17 mouse cellular contexts compared by ENCODE assay signal in the genomic region with DNA sequence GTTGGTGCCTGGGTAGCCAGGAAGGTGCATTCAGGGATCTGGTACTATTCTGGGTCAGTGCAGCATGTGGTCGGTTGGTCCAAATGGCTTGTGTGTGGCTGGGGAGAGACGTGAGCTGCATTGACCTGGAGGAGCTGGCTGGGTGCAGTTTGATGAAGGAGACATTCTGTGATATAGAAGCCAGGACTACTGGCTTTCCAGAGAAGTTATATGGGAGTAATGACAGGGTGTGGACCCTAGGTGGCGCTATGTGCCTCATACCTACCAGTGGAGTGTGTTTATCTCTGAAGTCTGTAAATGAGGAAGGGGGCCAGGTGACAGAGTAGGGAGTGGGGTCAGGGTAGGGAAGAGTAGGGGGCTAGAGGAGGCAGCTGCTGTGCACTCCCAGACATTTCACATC. TPM values are rescaled to one million over a fixed set of nuclear protein-coding genes. Genes with fewer than 3 reads are reported as not detected.
A peak's percentile ranks its signal among the peaks of the same experiment; 100 is the strongest.
DNase-seq lines count a peak whose midpoint lies in the region; ATAC-seq and TF ChIP-seq lines count a peak whose summit lies in the region.
"Had no signal": no experiment of that assay in that cellular context is flagged by ENCODE, and none has a peak within 500 bp of the region (broad histone marks: within the 10 kb centered on the region; RNA-seq: fewer than 3 reads in every experiment).

No protein-coding gene starts in this region.

- no peak for TF ChIP-seq POLR2A in bone marrow macrophage, adult 2 months (IDR thresholded peaks at IDR 0.05; ENCODE audit: borderline replicate concordance, low read depth, low read length)

- WGBS in stomach, postnatal 0 days, result 38% methylated on average over 3 of the region's 3 CpGs
- WGBS in hindbrain, embryonic 10.5 days, result 35% methylated on average over 3 of the region's 3 CpGs

- H3K9me3 ChIP-seq in stomach, postnatal 0 days (ENCODE audit: control insufficient read depth, low read length), result no peaks in the 10 kb centered on the region
- H3K9me3 ChIP-seq in hindbrain, embryonic 10.5 days, result peaks cover 12% of the 10 kb centered on the region
- H3K9me3 ChIP-seq: liver, embryonic 15.5 days; stomach, embryonic 15.5 days had no signal

- H3K4me1 ChIP-seq in bone marrow macrophage, adult 2 months (ENCODE audit: control insufficient read depth, insufficient read depth, low read length), result no peaks in the 10 kb centered on the region
- no peaks in the 10 kb centered on the region for H3K4me1 ChIP-seq in stomach, postnatal 0 days (replicated peaks; ENCODE audit: control insufficient read depth, insufficient read depth)
- 0 out of 2 replicates have a peak, but pooled peaks cover 6% of the 10 kb centered on the region for H3K4me1 ChIP-seq in hindbrain, embryonic 10.5 days (replicated peaks)
- H3K4me1 ChIP-seq: heart, embryonic 12.5 days; liver, embryonic 15.5 days; stomach, embryonic 15.5 days had no signal

- no peaks in the 10 kb centered on the region for H3K36me3 ChIP-seq in stomach, postnatal 0 days (ENCODE audit: control insufficient read depth, insufficient read depth, low read length)
- no peaks in the 10 kb centered on the region for H3K36me3 ChIP-seq in hindbrain, embryonic 10.5 days
- H3K36me3 ChIP-seq: G1E; heart, embryonic 12.5 days; liver, embryonic 15.5 days; stomach, embryonic 15.5 days had no signal

- DNase-seq in cerebellum, postnatal 25 days, result peak; percentile 61 to 71
- DNase-seq in cerebellum, postnatal 4 days (ENCODE audit: low spot score in 2 of 2), result no peak
- peak; percentile 8 for DNase-seq in lung, postnatal 36 days
- no peak for DNase-seq in lung, postnatal 4 days
- DNase-seq in stomach, postnatal 0 days (ENCODE audit: low spot score), result no peak
- DNase-seq in right cerebral cortex, postnatal 36 days (ENCODE audit: low spot score in 2 of 2), result no peak
- no peak for DNase-seq in hindbrain, embryonic 10.5 days (ENCODE audit: low spot score)
- DNase-seq: kidney, postnatal 10 days; right cerebral cortex, postnatal 25 days had no signal

- TF ChIP-seq EP300 in stomach, postnatal 0 days (optimal IDR thresholded peaks at IDR 0.05), result no peak

- no peak overlapping the region for H3K9ac ChIP-seq in stomach, postnatal 0 days (ENCODE audit: low read length)
- H3K9ac ChIP-seq: heart, embryonic 12.5 days; hindbrain, embryonic 13.5 days; liver, embryonic 15.5 days; stomach, embryonic 15.5 days had no signal

- H3K4me3 ChIP-seq in bone marrow macrophage, adult 2 months (ENCODE audit: insufficient read depth, low read length), result no peak overlapping the region
- no peak overlapping the region for H3K4me3 ChIP-seq in stomach, postnatal 0 days (ENCODE audit: low read depth, low read length)
- no peak overlapping the region for H3K4me3 ChIP-seq in hindbrain, embryonic 10.5 days
- H3K4me3 ChIP-seq: erythroblast, embryonic 14.5 days; heart, embryonic 12.5 days; hindbrain, embryonic 13.5 days; liver, embryonic 15.5 days; stomach, embryonic 15.5 days had no signal

- H3K27ac ChIP-seq in bone marrow macrophage, adult 2 months (ENCODE audit: insufficient read depth, low read depth, low read length), result no peak overlapping the region
- H3K27ac ChIP-seq in stomach, postnatal 0 days (replicated peaks), result no peak overlapping the region
- H3K27ac ChIP-seq in hindbrain, embryonic 10.5 days, result no peak overlapping the region
- H3K27ac ChIP-seq: hindbrain, embryonic 13.5 days; liver, embryonic 15.5 days; stomach, embryonic 15.5 days had no signal

- no peaks in the 10 kb centered on the region for H3K27me3 ChIP-seq in stomach, postnatal 0 days (ENCODE audit: control insufficient read depth, insufficient read depth, low read length)
- H3K27me3 ChIP-seq in hindbrain, embryonic 10.5 days (ENCODE audit: insufficient read depth, poor library complexity, severe bottlenecking), result peaks cover 22% of the 10 kb centered on the region

- peak; percentile 51 for TF ChIP-seq CTCF in bone marrow macrophage, adult 2 months (IDR thresholded peaks at IDR 0.05; ENCODE audit: low read depth, low read length)
- TF ChIP-seq CTCF in stomach, postnatal 0 days (IDR thresholded peaks at IDR 0.05; ENCODE audit: low read depth), result peak; percentile 43

- no peak overlapping the region for H3K4me2 ChIP-seq in stomach, postnatal 0 days (replicated peaks; ENCODE audit: low read depth)
- H3K4me2 ChIP-seq: heart, embryonic 12.5 days; hindbrain, embryonic 13.5 days; liver, embryonic 15.5 days; stomach, embryonic 15.5 days had no signal

- no peak for ATAC-seq in stomach, postnatal 0 days (ENCODE audit: low FRiP score, low TSS enrichment)
- ATAC-seq: midbrain, embryonic 16.5 days had no signal

RNA-seq across cellular contexts. Expression of gene Jph3, which starts 21.1 kb away (rescaled TPM):
- polyA plus RNA-seq in bone marrow macrophage, adult 2 months (2012; ENCODE audit: insufficient read depth, insufficient read length, missing spikeins), result not detected in 2 replicates
- 1.7 and 2.1 TPM in 2 replicates for polyA plus RNA-seq in stomach, postnatal 0 days (2015; fragmentation: Nextera tagmentation; extraction: Ambion mirVana)
- polyA plus RNA-seq in hindbrain, embryonic 10.5 days (2016; fragmentation: Nextera tagmentation; extraction: Ambion mirVana), result 10.1 and 22.4 TPM in 2 replicates
- polyA plus RNA-seq: erythroblast, embryonic 14.5 days; G1E had no signal

Comparison
In these comparisons a context has a peak if more than half of its experiments do, and no peak if none do; other contexts are left out.
1. DNase-seq: peak in cerebellum, postnatal 25 days (2 of 2) and lung, postnatal 36 days (single experiment); none in cerebellum, postnatal 4 days (0 of 2), lung, postnatal 4 days (0 of 2), stomach, postnatal 0 days (single experiment), right cerebral cortex, postnatal 36 days (0 of 2) and hindbrain, embryonic 10.5 days (single experiment).